Mouse (Mus musculus) ovary, adult 18-20 months (tissue): ENCODE measurements around the gene Clstn3.
"Not testable (repeated sequence)": the region's sequence is repeated elsewhere in the genome, so short reads cannot be mapped to it uniquely, and the experiment has no call there.

Source experiments
- DNase-seq: peaks from one replicate; pipeline ENCODE4 v3.0.0; 2022; ENCODE audit warnings: low spot score, mixed read lengths

Clstn3 gene

GRCm38 (mm10) chr6:124408355-124408754, 56.2 kb downstream of the Clstn3 start:
- DNase-seq = no peak

- no peak for DNase-seq
Observed at GRCm38 (mm10) chr6:124407180-124407579, 57.4 kb downstream of the Clstn3 start.

GRCm38 (mm10) chr6:124406326-124406725, 58.3 kb downstream of the Clstn3 start:
- no peak for DNase-seq

- no peak for DNase-seq
Observed at GRCm38 (mm10) chr6:124399738-124400137, 64.9 kb downstream of the Clstn3 start.

GRCm38 (mm10) chr6:124394991-124395390, 69.6 kb downstream of the Clstn3 start:
- not testable (repeated sequence) for DNase-seq
